Mouse (Mus musculus): ENCODE data around the gene Fam227a. TPM values are rescaled to one million over a fixed set of nuclear protein-coding genes. Genes with fewer than 3 reads are reported as not detected.

Gene Fam227a
- polyA plus RNA-seq, 1 experiment: 0.16 TPM

Other genes starting within 250 kb of the Fam227a start
- 25.8 and 36.0 TPM in 2 replicates for gene Csnk1e, start 203.4 kb downstream of the Fam227a start, polyA plus RNA-seq (2012; rRNA removed)
- 0.05 TPM in 1 of 2 replicates, not detected in the other for gene Kcnj4, start 153.7 kb downstream of the Fam227a start, polyA plus RNA-seq (2012; rRNA removed)
- 22.6 and 31.1 TPM in 2 replicates for gene Kdelr3, start 142.5 kb downstream of the Fam227a start, polyA plus RNA-seq (2012; rRNA removed)
- 91.2 and 159 TPM in 2 replicates for gene Ddx17, start 112.2 kb downstream of the Fam227a start, polyA plus RNA-seq (2012; rRNA removed)
- gene Dmc1, start 53.8 kb downstream of the Fam227a start, polyA plus RNA-seq (2012; rRNA removed): 0.05 and 0.10 TPM in 2 replicates
- gene Cby1, start 243 bp upstream of the Fam227a start, polyA plus RNA-seq (2012; rRNA removed): 8.0 and 12.5 TPM in 2 replicates
- 59.2 and 73.0 TPM in 2 replicates for gene Tomm22, start 11.9 kb upstream of the Fam227a start, polyA plus RNA-seq (2012; rRNA removed)
- 14.9 and 15.9 TPM in 2 replicates for gene Josd1, start 29.0 kb upstream of the Fam227a start, polyA plus RNA-seq (2012; rRNA removed)
- 28.8 and 29.1 TPM in 2 replicates for gene Gtpbp1, start 31.9 kb upstream of the Fam227a start, polyA plus RNA-seq (2012; rRNA removed)
- 18.9 and 19.0 TPM in 2 replicates for gene Sun2, start 83.6 kb upstream of the Fam227a start, polyA plus RNA-seq (2012; rRNA removed)
- 21.3 and 22.5 TPM in 2 replicates for gene Dnal4, start 118.9 kb upstream of the Fam227a start, polyA plus RNA-seq (2012; rRNA removed)
- 0.71 and 1.0 TPM in 2 replicates for gene Nptxr, start 145.8 kb upstream of the Fam227a start, polyA plus RNA-seq (2012; rRNA removed)
- not detected in 2 replicates for gene Npcd, start 175.3 kb upstream of the Fam227a start, polyA plus RNA-seq (2012; rRNA removed)
- 15.5 and 17.5 TPM in 2 replicates for gene Cbx6, start 175.7 kb upstream of the Fam227a start, polyA plus RNA-seq (2012; rRNA removed)
- gene Apobec3, start 232.7 kb upstream of the Fam227a start, polyA plus RNA-seq (2012; rRNA removed): 28.3 and 34.3 TPM in 2 replicates